Mouse (Mus musculus): ENCODE data around the gene Tbc1d22a. TPM values are rescaled to one million over a fixed set of nuclear protein-coding genes. Genes with fewer than 3 reads are reported as not detected.

Tbc1d22a gene
- polyA plus RNA-seq, 1 experiment from 2014 or later, result 13.8 TPM

- Histone ChIP-seq H3K9me3 (replicated peaks) (no peaks in the 10 kb centered on the region), H3K4me2 (no peak overlapping the region), H3K4me1 (no peaks in the 10 kb centered on the region), H3K36me3 (no peaks in the 10 kb centered on the region), H3K9ac (no peak overlapping the region), H3K27ac (no peak overlapping the region), H3K27me3 (no peaks in the 10 kb centered on the region), H3K4me3 (replicated peaks) (no peak overlapping the region)
- ATAC-seq (replicated peaks; ENCODE audit: low FRiP score), result no peak
- WGBS, result 78% methylated on average over 6 of the region's 6 CpGs
Observed at GRCm38 (mm10) chr15:86535356-86535755, 321.1 kb downstream of the Tbc1d22a start.

GRCm38 (mm10) chr15:86542371-86542770 lies 328.1 kb downstream of the Tbc1d22a start:
- Histone ChIP-seq H3K36me3 (no peaks in the 10 kb centered on the region), H3K4me2 (no peak overlapping the region), H3K27ac (no peak overlapping the region), H3K4me3 (replicated peaks) (no peak overlapping the region), H3K9me3 (replicated peaks) (no peaks in the 10 kb centered on the region), H3K4me1 (no peaks in the 10 kb centered on the region), H3K9ac (no peak overlapping the region), H3K27me3 (no peaks in the 10 kb centered on the region)
- no peak for ATAC-seq (replicated peaks; ENCODE audit: low FRiP score)
- 84% methylated on average over 3 of the region's 3 CpGs for WGBS

- 98% methylated on average over 1 of the region's 1 CpGs for WGBS
- Histone ChIP-seq H3K4me1 (no peaks in the 10 kb centered on the region), H3K9me3 (replicated peaks) (no peaks in the 10 kb centered on the region), H3K27ac (no peak overlapping the region), H3K36me3 (no peaks in the 10 kb centered on the region), H3K9ac (no peak overlapping the region), H3K4me2 (no peak overlapping the region), H3K4me3 (replicated peaks) (no peak overlapping the region), H3K27me3 (no peaks in the 10 kb centered on the region)
- no peak for ATAC-seq (replicated peaks; ENCODE audit: low FRiP score)
Observed at GRCm38 (mm10) chr15:86544122-86544795, 330.0 kb downstream of the Tbc1d22a start.

Other genes with a start within 250 kb of the Tbc1d22a start
- gene Celsr1, start 180.7 kb upstream of the Tbc1d22a start, polyA plus RNA-seq (2015; fragmentation: Nextera tagmentation; extraction: Ambion mirVana), result 3.7 and 3.9 TPM in 2 replicates
- gene Gramd4, start 156.8 kb upstream of the Tbc1d22a start, polyA plus RNA-seq (2015; fragmentation: Nextera tagmentation; extraction: Ambion mirVana), result 14.1 and 17.4 TPM in 2 replicates
- gene Cerk, start 28.3 kb upstream of the Tbc1d22a start, polyA plus RNA-seq (2015; fragmentation: Nextera tagmentation; extraction: Ambion mirVana), result 12.1 and 12.4 TPM in 2 replicates

Measured in kidney, embryonic 15.5 days (tissue).